Mouse (Mus musculus): ENCODE results near the gene Olfr1336.

DNA sequence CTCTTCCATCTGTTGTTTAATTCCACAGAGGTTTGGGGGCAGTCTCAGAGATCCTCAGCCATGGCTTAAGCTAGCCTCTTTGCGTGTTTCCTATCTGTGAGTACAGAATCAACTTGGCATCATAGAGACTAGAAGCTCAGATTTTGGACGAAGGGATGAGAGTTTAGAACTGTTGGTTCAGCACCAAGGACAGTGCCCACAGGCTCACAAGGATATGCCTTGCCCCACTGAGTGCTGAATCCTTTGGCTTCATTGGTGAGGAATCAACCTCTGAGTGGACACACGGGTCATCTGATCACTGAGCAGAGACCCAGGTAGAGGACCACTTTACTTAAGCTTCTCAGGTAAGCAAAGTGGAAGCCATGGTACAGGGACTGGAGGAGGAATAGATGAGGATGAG is 431 bp downstream of the Olfr1336 start:
- TF ChIP-seq EP300 (IDR thresholded peaks at IDR 0.05; ENCODE audit: low read depth) (no peak), CTCF (IDR thresholded peaks at IDR 0.05; ENCODE audit: low read depth) (no peak)
